Mouse (Mus musculus): Measurements from ENCODE around the gene Elmsan1.

DNA sequence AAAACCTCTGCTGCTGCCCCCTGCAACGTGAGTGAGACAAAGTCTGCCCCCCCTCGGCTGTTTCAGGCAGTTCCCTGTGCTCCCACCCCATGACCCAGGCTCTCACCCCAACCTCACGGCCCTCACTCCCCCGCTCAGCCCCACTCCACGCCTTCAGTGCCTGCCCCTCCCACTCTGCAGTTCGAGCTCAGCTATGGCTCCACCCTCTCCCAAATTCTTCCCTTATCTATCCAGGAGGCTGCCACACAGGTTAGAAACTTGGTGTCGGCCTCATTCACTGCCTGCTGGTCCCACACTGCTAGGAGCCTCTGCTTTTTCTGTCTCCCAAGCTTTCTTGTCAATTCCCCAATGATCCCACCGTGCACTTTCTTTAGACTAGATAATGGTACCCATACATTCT lies 57.6 kb downstream of the Elmsan1 start:
- TF ChIP-seq CTCF (IDR thresholded peaks at IDR 0.05; ENCODE audit: extremely low read depth, insufficient read length, insufficient replicate concordance, low read depth, low read length) (no peak), POLR2A (IDR thresholded peaks at IDR 0.05; ENCODE audit: low read depth, low read length) (no peak)
